Mouse (Mus musculus) lung, adult 2 months (tissue): ENCODE measurements around the gene Wwox.

Source experiments
- CTCF ChIP-seq: fragments of 200-500 bp; IDR thresholded peaks from 2 replicates; pipeline ENCODE4 v1.5.1; 2011; ENCODE audit warnings: mild to moderate bottlenecking, low read length, control low read depth; ENCODE audit not compliant: insufficient read depth
- POLR2A ChIP-seq: fragments of 200-500 bp; IDR thresholded peaks from 2 replicates; pipeline ENCODE4 v1.6.1; 2011; ENCODE audit warnings: low read depth, mild to moderate bottlenecking, control low read depth, low read length, borderline replicate concordance; ENCODE audit errors: extremely low read depth

GRCm38 (mm10) chr8:115046496-115046895 lies 607.0 kb downstream of the Wwox start:
- TF ChIP-seq POLR2A = no peak
- no peak for TF ChIP-seq CTCF
